Mouse (Mus musculus) forebrain, embryonic 11.5 days (tissue): ENCODE data around the gene E030030I06Rik. TPM values are rescaled to one million over a fixed set of nuclear protein-coding genes. Genes with fewer than 3 reads are reported as not detected.
A peak's percentile ranks its signal among the peaks of the same experiment; 100 is the strongest.
"Not testable (repeated sequence)": the region's sequence is repeated elsewhere in the genome, so short reads cannot be mapped to it uniquely, and the experiment has no call there.

Experiments used
- ATAC-seq: fragments of 200-750 bp; cut with Nextera tagmentation; replicated peaks from 2 replicates; pipeline ENCODE4 v1.8.0; 2017; ENCODE audit warnings: moderate TSS enrichment; ENCODE audit not compliant: low FRiP score
- DNase-seq: peaks from one replicate; pipeline ENCODE4 v3.0.0-alpha.2; 2017; ENCODE audit warnings: low spot score
- H3K27ac ChIP-seq: fragments of 300-500 bp; sonication (generic); 2 replicates; pipeline ENCODE4 v1.5.1; 2014; ENCODE audit warnings: low read depth, low read length
- H3K27me3 ChIP-seq: fragments of 300-500 bp; sonication (generic); 2 replicates; pipeline ENCODE4 v1.6.1; 2014; ENCODE audit warnings: mild to moderate bottlenecking, low read length, mixed read lengths; ENCODE audit not compliant: control insufficient read depth, insufficient read depth
- H3K36me3 ChIP-seq: fragments of 300-500 bp; sonication (generic); 2 replicates; pipeline ENCODE4 v1.6.1; 2014; ENCODE audit warnings: mild to moderate bottlenecking, low read length, moderate library complexity, mixed read lengths; ENCODE audit not compliant: control insufficient read depth, insufficient read depth
- H3K4me1 ChIP-seq: fragments of 300-500 bp; sonication (generic); replicated peaks from 2 replicates; pipeline ENCODE4 v1.6.1; 2014; ENCODE audit warnings: low read length, mixed read lengths; ENCODE audit not compliant: control insufficient read depth, insufficient read depth
- H3K4me2 ChIP-seq: fragments of 300-500 bp; sonication (generic); 2 replicates; pipeline ENCODE4 v1.6.1; 2014; ENCODE audit warnings: low read depth, mild to moderate bottlenecking, low read length, moderate library complexity, mixed read lengths; ENCODE audit not compliant: severe bottlenecking
- H3K4me3 ChIP-seq: fragments of 300-500 bp; sonication (generic); 2 replicates; pipeline ENCODE4 v1.5.1; 2014; ENCODE audit warnings: low read depth, low read length
- H3K9ac ChIP-seq: fragments of 300-500 bp; sonication (generic); 2 replicates; pipeline ENCODE4 v1.6.1; 2014; ENCODE audit warnings: low read length
- H3K9me3 ChIP-seq: fragments of 300-500 bp; sonication (generic); 2 replicates; pipeline ENCODE4 v1.6.1; 2016; ENCODE audit warnings: low read length, mixed read lengths; ENCODE audit not compliant: control insufficient read depth
- WGBS: fragments of 180-500 bp; shearing (Covaris S2); extraction: QIAGEN DNeasy Blood & Tissue Kit; methylation state at CpG from one replicate; pipeline ENCODE4 v1.1.7; 2014; 5-methylcytosine and 5-hydroxymethylcytosine counted together
- polyA plus RNA-seq: library from polyadenylated mRNA; unstranded; fragments of >200 nt; fragmentation: Nextera tagmentation; extraction: Ambion mirVana; gene quantifications from 2 replicates; pipeline ENCODE4 v1.2.1, GENCODE M21; 2014

E030030I06Rik gene
- polyA plus RNA-seq, 1 experiment from 2014 or later, result 22.3 TPM

DNA sequence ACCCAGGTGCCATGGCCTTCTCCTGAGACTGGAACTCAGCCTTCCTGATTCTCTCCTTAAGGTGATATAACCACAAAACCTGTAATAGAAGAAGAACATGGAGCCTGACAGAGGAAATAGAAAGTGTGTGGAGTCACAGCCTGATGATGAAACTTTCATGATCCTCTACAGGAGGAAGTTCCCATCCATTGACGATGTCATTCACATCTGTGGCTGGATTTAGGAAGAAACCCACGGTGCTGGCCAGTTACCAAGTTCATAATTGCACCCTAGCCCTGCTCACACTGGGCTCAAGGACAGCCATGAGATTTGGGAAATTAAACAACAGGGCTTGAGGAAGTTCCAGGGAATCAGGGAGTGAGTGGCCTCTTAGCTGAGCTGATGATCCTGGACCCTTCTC, 17.0 kb upstream of the E030030I06Rik start:
- H3K4me1 ChIP-seq, H3K4me3 ChIP-seq, H3K27me3 ChIP-seq, H3K36me3 ChIP-seq, DNase-seq, H3K9me3 ChIP-seq, H3K9ac ChIP-seq, H3K27ac ChIP-seq, H3K4me2 ChIP-seq, ATAC-seq: not testable (repeated sequence)
- WGBS, result 59% methylated on average over 2 of the region's 2 CpGs

GRCm38 (mm10) chr10:22165328-22166003, 16.4 kb upstream of the E030030I06Rik start:
- not testable (repeated sequence) for ATAC-seq, H3K9ac ChIP-seq, H3K9me3 ChIP-seq, DNase-seq, H3K4me2 ChIP-seq, H3K36me3 ChIP-seq, H3K4me3 ChIP-seq, H3K27ac ChIP-seq, H3K27me3 ChIP-seq, H3K4me1 ChIP-seq
- WGBS, result 67% methylated on average over 4 of the region's 5 CpGs

GRCm38 (mm10) chr10:22163705-22164583, 14.9 kb upstream of the E030030I06Rik start:
- not testable (repeated sequence) for H3K27ac ChIP-seq, H3K9ac ChIP-seq, H3K4me1 ChIP-seq, H3K4me3 ChIP-seq, H3K9me3 ChIP-seq, H3K36me3 ChIP-seq
- ATAC-seq (peak; percentile 58), DNase-seq (peak; percentile 79)
- 33% methylated on average over 13 of the region's 16 CpGs for WGBS
- Histone ChIP-seq H3K27me3 (peaks cover 13% of the 10 kb centered on the region), H3K4me2 (peak overlapping the region; percentile 39; the same call in 1 of the 2 replicates)

DNA sequence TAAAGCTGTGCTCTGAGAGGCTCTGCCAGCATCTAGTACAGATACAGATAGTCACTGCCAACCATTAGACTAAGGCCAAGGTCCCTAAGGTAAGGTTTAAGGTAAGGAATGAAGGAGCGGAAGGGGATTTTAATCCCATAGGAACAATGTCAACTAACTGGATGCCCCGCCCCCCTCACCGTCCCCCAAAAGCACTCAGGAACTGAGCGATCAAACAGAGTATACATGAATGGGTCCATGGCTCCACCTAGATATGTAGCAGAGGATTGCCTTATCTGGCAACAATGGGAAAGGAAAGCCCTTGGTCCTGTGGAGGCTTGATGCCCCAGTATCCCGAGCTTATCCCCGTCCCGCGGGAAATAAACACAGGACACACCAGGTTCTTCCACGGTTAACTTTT, 14.2 kb upstream of the E030030I06Rik start:
- peak overlapping the region; percentile 39; the same call in 1 of the 2 replicates for H3K4me2 ChIP-seq
- DNase-seq, result peak; percentile 39
- ATAC-seq, H3K36me3 ChIP-seq, H3K4me3 ChIP-seq, H3K9ac ChIP-seq, H3K27ac ChIP-seq, H3K4me1 ChIP-seq, H3K9me3 ChIP-seq: not testable (repeated sequence)
- WGBS, result 8% methylated on average over 9 of the region's 9 CpGs
- H3K27me3 ChIP-seq, result peaks cover 18% of the 10 kb centered on the region

GRCm38 (mm10) chr10:22159581-22160140, 10.6 kb upstream of the E030030I06Rik start:
- peak; percentile 51 for DNase-seq
- no peak for ATAC-seq
- no peak overlapping the region for H3K4me3 ChIP-seq
- H3K9ac ChIP-seq, result no peak overlapping the region
- peaks cover 42% of the 10 kb centered on the region for H3K27me3 ChIP-seq
- no peaks in the 10 kb centered on the region for H3K36me3 ChIP-seq
- H3K27ac ChIP-seq, result no peak overlapping the region
- WGBS, result 1% methylated on average over 23 of the region's 23 CpGs
- H3K4me1 ChIP-seq, result peaks cover 2% of the 10 kb centered on the region; the same call in 1 of the 2 replicates
- H3K4me2 ChIP-seq, result no peak overlapping the region
- H3K9me3 ChIP-seq, result no peaks in the 10 kb centered on the region

DNA sequence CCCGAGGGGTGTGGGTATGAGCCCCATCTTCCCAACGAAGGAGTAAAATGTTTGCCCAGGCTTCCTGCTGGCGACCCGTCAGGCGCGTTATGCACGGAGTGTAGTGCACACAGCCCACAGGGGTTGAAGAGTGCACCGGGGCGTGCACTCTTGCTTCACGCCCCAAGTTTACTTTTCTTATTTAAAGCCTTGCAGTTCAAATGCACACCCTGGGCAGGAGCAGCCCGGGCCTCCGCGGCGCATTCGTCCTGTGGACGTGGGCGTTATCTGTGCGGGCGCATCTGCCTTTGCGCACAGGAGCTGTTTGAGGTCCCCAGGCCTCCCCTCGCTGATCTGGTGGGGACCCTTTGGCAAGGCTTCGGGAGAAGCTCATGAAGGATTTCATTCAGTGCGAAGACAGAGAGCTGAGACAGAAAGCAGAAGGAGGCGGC, 10.1 kb upstream of the E030030I06Rik start:
- Histone ChIP-seq H3K4me3 (0 out of 2 replicates have a peak overlapping the region, but pooled peaks have one; percentile 7), H3K27ac (no peak overlapping the region), H3K27me3 (peaks cover 42% of the 10 kb centered on the region), H3K9ac (no peak overlapping the region), H3K9me3 (no peaks in the 10 kb centered on the region), H3K4me1 (peaks cover 2% of the 10 kb centered on the region; the same call in 1 of the 2 replicates), H3K36me3 (no peaks in the 10 kb centered on the region), H3K4me2 (peak overlapping the region; percentile 27; the same call in 1 of the 2 replicates)
- peak; percentile 58 for DNase-seq
- under 1% methylated on average over 24 of the region's 24 CpGs for WGBS
- no peak for ATAC-seq

GRCm38 (mm10) chr10:22158310-22158999, 9.4 kb upstream of the E030030I06Rik start, which contains the start of the genes Raet1e and H60b:
TSS of gene Raet1e (plus strand) at chr10:22158569.
TSS of gene H60b (plus strand) at chr10:22158586.
- peaks cover 46% of the 10 kb centered on the region for H3K27me3 ChIP-seq
- not testable (repeated sequence) for H3K27ac ChIP-seq, H3K4me1 ChIP-seq, H3K36me3 ChIP-seq, H3K9ac ChIP-seq, H3K9me3 ChIP-seq
- H3K4me2 ChIP-seq, result peak within 1 kb of the TSS; percentile 46
- peak; percentile 67 for ATAC-seq
- peak within 1 kb of the TSS; percentile 29 for H3K4me3 ChIP-seq
- under 1% methylated on average over 48 of the region's 48 CpGs for WGBS
- DNase-seq, result peak; percentile 81
